ENCODE assay signal across 26 mouse cellular contexts in the genomic region with DNA sequence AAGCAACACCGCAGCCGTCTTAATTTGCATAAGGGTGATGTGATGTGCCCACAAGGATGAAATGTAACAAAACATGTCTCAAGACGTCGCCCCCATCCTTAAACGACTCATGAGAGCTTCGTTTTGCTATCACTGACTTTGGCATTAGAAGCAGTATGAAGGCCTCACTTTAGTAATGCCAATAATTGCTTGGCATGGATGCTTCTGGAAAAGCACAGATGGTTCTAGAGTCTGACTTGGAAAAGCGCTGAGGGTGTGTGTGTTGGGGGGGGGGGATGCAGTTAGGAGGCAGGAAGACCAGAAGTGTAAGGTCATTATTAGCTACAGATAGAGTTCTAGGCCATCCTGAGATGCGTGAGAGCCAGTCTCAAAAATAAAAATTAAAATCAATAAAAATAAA.
DNase-seq lines count a peak whose midpoint lies in the region; ATAC-seq and TF ChIP-seq lines count a peak whose summit lies in the region.
"Had no signal": no experiment of that assay in that cellular context is flagged by ENCODE, and none has a peak within 500 bp of the region (broad histone marks: within the 10 kb centered on the region; RNA-seq: fewer than 3 reads in every experiment).

No protein-coding gene starts in this region.

- H3K9ac ChIP-seq in forebrain, embryonic 14.5 days (ENCODE audit: low read length), result no peak overlapping the region
- H3K9ac ChIP-seq in forebrain, embryonic 11.5 days (ENCODE audit: low read length), result no peak overlapping the region
- H3K9ac ChIP-seq in kidney, embryonic 14.5 days (ENCODE audit: low read depth, low read length), result no peak overlapping the region
- H3K9ac ChIP-seq in limb, embryonic 12.5 days (replicated peaks), result no peak overlapping the region
- H3K9ac ChIP-seq: heart, embryonic 15.5 days; hindbrain, embryonic 13.5 days; liver, embryonic 15.5 days; lung, embryonic 14.5 days had no signal

- H3K9me3 ChIP-seq in forebrain, embryonic 14.5 days (replicated peaks; ENCODE audit: control insufficient read depth, low read length), result no peaks in the 10 kb centered on the region
- no peaks in the 10 kb centered on the region for H3K9me3 ChIP-seq in forebrain, embryonic 11.5 days (ENCODE audit: control insufficient read depth, low read length)
- no peaks in the 10 kb centered on the region for H3K9me3 ChIP-seq in kidney, embryonic 14.5 days (ENCODE audit: control insufficient read depth, low read length)
- no peaks in the 10 kb centered on the region for H3K9me3 ChIP-seq in limb, embryonic 12.5 days
- H3K9me3 ChIP-seq: heart, embryonic 10.5 days; heart, embryonic 15.5 days; hindbrain, embryonic 13.5 days; liver, embryonic 15.5 days had no signal

- H3K36me3 ChIP-seq in forebrain, embryonic 14.5 days (ENCODE audit: control insufficient read depth, insufficient read depth, low read length), result no peaks in the 10 kb centered on the region
- no peaks in the 10 kb centered on the region for H3K36me3 ChIP-seq in forebrain, embryonic 11.5 days (ENCODE audit: control insufficient read depth, insufficient read depth, low read length)
- H3K36me3 ChIP-seq in kidney, embryonic 14.5 days (ENCODE audit: control insufficient read depth, insufficient read depth, low read length), result no peaks in the 10 kb centered on the region
- H3K36me3 ChIP-seq in limb, embryonic 12.5 days, result no peaks in the 10 kb centered on the region
- H3K36me3 ChIP-seq: heart, embryonic 10.5 days; heart, embryonic 15.5 days; hindbrain, embryonic 13.5 days; liver, embryonic 15.5 days had no signal

- no peak for TF ChIP-seq POLR2A in brain, embryonic 14.5 days (IDR thresholded peaks at IDR 0.05; ENCODE audit: borderline replicate concordance, extremely low read depth, insufficient read depth, insufficient read length, poor library complexity, severe bottlenecking)

- H3K27me3 ChIP-seq in forebrain, embryonic 14.5 days (replicated peaks; ENCODE audit: control insufficient read depth, insufficient read depth, low read length), result no peaks in the 10 kb centered on the region
- H3K27me3 ChIP-seq in forebrain, embryonic 11.5 days (ENCODE audit: control insufficient read depth, insufficient read depth, low read length), result no peaks in the 10 kb centered on the region
- no peaks in the 10 kb centered on the region for H3K27me3 ChIP-seq in kidney, embryonic 14.5 days (ENCODE audit: control insufficient read depth, insufficient read depth, low read length)
- 0 out of 2 replicates have a peak, but pooled peaks cover 3% of the 10 kb centered on the region for H3K27me3 ChIP-seq in limb, embryonic 12.5 days
- H3K27me3 ChIP-seq: heart, embryonic 15.5 days; liver, embryonic 15.5 days had no signal

- peaks cover 11% of the 10 kb centered on the region for H3K4me1 ChIP-seq in forebrain, embryonic 14.5 days (ENCODE audit: control insufficient read depth, insufficient read depth, low read length)
- H3K4me1 ChIP-seq in forebrain, embryonic 11.5 days (replicated peaks; ENCODE audit: control insufficient read depth, insufficient read depth, low read length), result peaks cover 19% of the 10 kb centered on the region; the same call in 1 of the 2 replicates
- peaks cover 44% of the 10 kb centered on the region for H3K4me1 ChIP-seq in kidney, embryonic 14.5 days (ENCODE audit: control insufficient read depth, insufficient read depth, low read length)
- H3K4me1 ChIP-seq in limb, embryonic 12.5 days (replicated peaks), result peaks cover 56% of the 10 kb centered on the region

- peak; percentile 52 for DNase-seq in forebrain, embryonic 14.5 days (ENCODE audit: low spot score)
- DNase-seq in forebrain, embryonic 11.5 days (ENCODE audit: low spot score), result no peak
- no peak for DNase-seq in kidney, postnatal 10 days
- peak; percentile 59 for DNase-seq in brain, embryonic 14.5 days (ENCODE audit: low read depth)
- DNase-seq in right cerebral cortex, adult 18-20 months, result no peak
- DNase-seq: adrenal gland, postnatal 25 days; cerebellum, adult 8-10 months; gastrocnemius, postnatal 14 days; heart, postnatal 4 days; kidney, adult 11 months; kidney, postnatal 14 days; lung, embryonic 14.5 days; lung, postnatal 14 days; midbrain, embryonic 14.5 days; spleen, adult 18-20 months; thymus, adult 2 months; thymus, postnatal 36 days had no signal

- H3K4me2 ChIP-seq in forebrain, embryonic 14.5 days (ENCODE audit: low read length), result no peak overlapping the region
- H3K4me2 ChIP-seq in forebrain, embryonic 11.5 days (ENCODE audit: low read depth, low read length, severe bottlenecking), result no peak overlapping the region
- H3K4me2 ChIP-seq in kidney, embryonic 14.5 days (replicated peaks; ENCODE audit: low read depth, low read length), result no peak overlapping the region
- H3K4me2 ChIP-seq in limb, embryonic 12.5 days, result no peak overlapping the region
- H3K4me2 ChIP-seq: heart, embryonic 15.5 days; hindbrain, embryonic 13.5 days; liver, embryonic 15.5 days; lung, embryonic 14.5 days had no signal

- H3K27ac ChIP-seq in forebrain, embryonic 14.5 days (ENCODE audit: low read depth, low read length), result no peak overlapping the region
- no peak overlapping the region for H3K27ac ChIP-seq in forebrain, embryonic 11.5 days (ENCODE audit: low read depth, low read length)
- 0 out of 2 replicates have a peak overlapping the region, but pooled peaks have one; percentile 33 for H3K27ac ChIP-seq in kidney, embryonic 14.5 days (ENCODE audit: low read depth, low read length)
- H3K27ac ChIP-seq in limb, embryonic 12.5 days, result 0 out of 2 replicates have a peak overlapping the region, but pooled peaks have one; percentile 79
- H3K27ac ChIP-seq: heart, embryonic 15.5 days; hindbrain, embryonic 13.5 days; liver, embryonic 15.5 days; stomach, postnatal 0 days had no signal

- 86% methylated on average over 8 of the region's 8 CpGs for WGBS in forebrain, embryonic 14.5 days
- WGBS in forebrain, embryonic 11.5 days, result 94% methylated on average over 8 of the region's 8 CpGs
- WGBS in kidney, embryonic 14.5 days, result 92% methylated on average over 8 of the region's 8 CpGs
- WGBS in limb, embryonic 12.5 days, result 91% methylated on average over 8 of the region's 8 CpGs

- no peak overlapping the region for H3K4me3 ChIP-seq in forebrain, embryonic 14.5 days (ENCODE audit: low read depth, low read length)
- H3K4me3 ChIP-seq in forebrain, embryonic 11.5 days (ENCODE audit: low read depth, low read length), result no peak overlapping the region
- no peak overlapping the region for H3K4me3 ChIP-seq in kidney, embryonic 14.5 days (ENCODE audit: low read length)
- H3K4me3 ChIP-seq in limb, embryonic 12.5 days (replicated peaks), result no peak overlapping the region
- H3K4me3 ChIP-seq: erythroblast, embryonic 14.5 days; heart, embryonic 10.5 days; heart, embryonic 15.5 days; hindbrain, embryonic 13.5 days; liver, embryonic 15.5 days had no signal

- no peak for ATAC-seq in forebrain, embryonic 14.5 days
- ATAC-seq in forebrain, embryonic 11.5 days (replicated peaks; ENCODE audit: low FRiP score), result no peak
- ATAC-seq in kidney, embryonic 14.5 days (ENCODE audit: low FRiP score, low TSS enrichment), result no peak
- ATAC-seq in limb, embryonic 12.5 days (ENCODE audit: insufficient number of reproducible peaks, insufficient read depth, low FRiP score, low TSS enrichment, low read depth), result no peak
- ATAC-seq: CD4-positive, CD25-positive, alpha-beta regulatory T cell, adult 4 months had no signal

- TF ChIP-seq CTCF in brain, embryonic 14.5 days (IDR thresholded peaks at IDR 0.05; ENCODE audit: borderline replicate concordance, extremely low read depth, insufficient read depth, insufficient read length), result no peak

Comparison
In these comparisons a context has a peak if more than half of its experiments do, and no peak if none do; other contexts are left out.
1. DNase-seq: peak in forebrain, embryonic 14.5 days (single experiment) and brain, embryonic 14.5 days (single experiment); none in forebrain, embryonic 11.5 days (single experiment), kidney, postnatal 10 days (single experiment) and right cerebral cortex, adult 18-20 months (single experiment).
2. H3K27ac ChIP-seq: peak in kidney, embryonic 14.5 days (single experiment) and limb, embryonic 12.5 days (single experiment); none in forebrain, embryonic 14.5 days (single experiment) and forebrain, embryonic 11.5 days (single experiment).